Comparison of ENCODE assay signal across 13 mouse cellular contexts in genomic region chr15:93568911-93569310, GRCm38 (mm10).
"Had no signal": no experiment of that assay in that cellular context is flagged by ENCODE, and none has a peak within 500 bp of the region (broad histone marks: within the 10 kb centered on the region; RNA-seq: fewer than 3 reads in every experiment).

No protein-coding gene starts in this region.

- H3K4me3 ChIP-seq: left cerebral cortex, adult 2 months; liver, embryonic 13.5 days; lung, embryonic 15.5 days; midbrain, embryonic 13.5 days had no signal

- ATAC-seq: hindbrain, embryonic 16.5 days; liver, postnatal 0 days; midbrain, embryonic 13.5 days had no signal

- H3K9ac ChIP-seq: liver, embryonic 13.5 days; liver, postnatal 0 days; lung, embryonic 15.5 days; midbrain, embryonic 13.5 days had no signal

- H3K9me3 ChIP-seq: liver, embryonic 13.5 days; lung, embryonic 15.5 days; midbrain, embryonic 13.5 days had no signal

- H3K27ac ChIP-seq: left cerebral cortex, adult 2 months; liver, embryonic 13.5 days; lung, embryonic 15.5 days; midbrain, embryonic 13.5 days had no signal

- DNase-seq: kidney, postnatal 14 days; liver; liver, embryonic 13.5 days; liver, postnatal 0 days; lung, postnatal 14 days; right cerebral cortex, adult 18-20 months; right cerebral cortex, postnatal 25 days; thymus, adult 18-20 months; thymus, postnatal 25 days had no signal

- H3K4me1 ChIP-seq: liver, embryonic 13.5 days; midbrain, embryonic 13.5 days had no signal

- H3K27me3 ChIP-seq: liver, embryonic 13.5 days; lung, embryonic 15.5 days; midbrain, embryonic 13.5 days had no signal

- H3K4me2 ChIP-seq: liver, embryonic 13.5 days; lung, embryonic 15.5 days; midbrain, embryonic 13.5 days had no signal

- H3K36me3 ChIP-seq: liver, embryonic 13.5 days; lung, embryonic 15.5 days; midbrain, embryonic 13.5 days had no signal
